Comparison of ENCODE assay signal across 8 mouse cellular contexts in the genomic region with DNA sequence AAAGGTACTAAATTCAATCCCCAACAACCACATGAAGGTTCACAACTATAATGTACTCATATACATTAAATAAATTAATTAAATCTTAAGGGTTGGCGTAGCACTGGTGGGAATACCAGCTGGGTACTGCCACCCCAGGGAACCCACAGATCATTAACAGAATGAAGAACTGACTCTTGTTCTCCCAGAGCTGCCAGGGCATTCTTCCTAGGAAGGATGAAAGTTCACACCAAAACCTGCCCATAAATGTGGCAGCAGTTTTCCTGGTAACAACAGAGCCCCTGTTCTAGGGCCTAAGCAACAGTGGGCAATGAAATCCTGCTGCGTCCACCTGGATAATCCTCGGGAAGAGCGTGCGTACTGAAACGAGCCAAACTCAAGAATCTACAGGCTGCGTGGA. TPM values are rescaled to one million over a fixed set of nuclear protein-coding genes. Genes with fewer than 3 reads are reported as not detected.
A peak's percentile ranks its signal among the peaks of the same experiment; 100 is the strongest.
DNase-seq lines count a peak whose midpoint lies in the region; ATAC-seq and TF ChIP-seq lines count a peak whose summit lies in the region.

No protein-coding gene starts in this region.

- H3K36me3 ChIP-seq in heart, postnatal 0 days (replicated peaks; ENCODE audit: control insufficient read depth, insufficient read depth, low read length), result no peaks in the 10 kb centered on the region; the same call in 1 of the 2 replicates
- H3K36me3 ChIP-seq in hindbrain, embryonic 16.5 days (ENCODE audit: control insufficient read depth, insufficient read depth, low read length), result peaks cover 10% of the 10 kb centered on the region; the same call in 1 of the 2 replicates
- peaks cover 23% of the 10 kb centered on the region for H3K36me3 ChIP-seq in midbrain, embryonic 14.5 days (ENCODE audit: control insufficient read depth, insufficient read depth, low read length)

- TF ChIP-seq CTCF in heart, postnatal 0 days (IDR thresholded peaks at IDR 0.05; ENCODE audit: low read depth), result no peak

- peak overlapping the region; percentile 91 for H3K4me2 ChIP-seq in heart, postnatal 0 days (ENCODE audit: low read depth, low read length)
- H3K4me2 ChIP-seq in hindbrain, embryonic 16.5 days (ENCODE audit: low read length), result peak overlapping the region; percentile 84
- peak overlapping the region; percentile 92 for H3K4me2 ChIP-seq in midbrain, embryonic 14.5 days (ENCODE audit: low read length)

- no peak for DNase-seq in heart, postnatal 0 days (ENCODE audit: low spot score)
- no peak for DNase-seq in heart, adult 9 months (ENCODE audit: low spot score in 2 of 2)
- no peak for DNase-seq in midbrain, embryonic 14.5 days

- H3K4me3 ChIP-seq in heart, postnatal 0 days (ENCODE audit: low read depth, low read length), result peak overlapping the region; percentile 61
- peak overlapping the region; percentile 69 for H3K4me3 ChIP-seq in brown adipose tissue, adult 24 weeks (ENCODE audit: insufficient read depth, low read depth, low read length)
- H3K4me3 ChIP-seq in hindbrain, embryonic 16.5 days (ENCODE audit: low read length), result peak overlapping the region; percentile 63
- H3K4me3 ChIP-seq in midbrain, embryonic 14.5 days (replicated peaks; ENCODE audit: low read depth, low read length), result peak overlapping the region; percentile 76

- H3K27ac ChIP-seq in heart, postnatal 0 days (ENCODE audit: low read depth), result no peak overlapping the region
- no peak overlapping the region for H3K27ac ChIP-seq in brown adipose tissue, adult 24 weeks (replicated peaks; ENCODE audit: low read depth, low read length)
- peak overlapping the region; percentile 86 for H3K27ac ChIP-seq in hindbrain, embryonic 16.5 days (ENCODE audit: low read depth, low read length)
- H3K27ac ChIP-seq in midbrain, embryonic 14.5 days (replicated peaks; ENCODE audit: low read depth, low read length), result peak overlapping the region; percentile 88

- no peaks in the 10 kb centered on the region for H3K9me3 ChIP-seq in heart, postnatal 0 days (replicated peaks; ENCODE audit: control insufficient read depth, low read length)
- H3K9me3 ChIP-seq in hindbrain, embryonic 16.5 days (ENCODE audit: control insufficient read depth, low read length), result no peaks in the 10 kb centered on the region
- no peaks in the 10 kb centered on the region for H3K9me3 ChIP-seq in midbrain, embryonic 14.5 days (ENCODE audit: control insufficient read depth, low read length)

- no peak for ATAC-seq in heart, postnatal 0 days (ENCODE audit: insufficient read depth, low read depth)
- ATAC-seq in hindbrain, embryonic 16.5 days, result no peak
- ATAC-seq in midbrain, embryonic 14.5 days (ENCODE audit: low FRiP score, low TSS enrichment), result no peak
- ATAC-seq in cerebellum, adult (ENCODE audit: insufficient number of reproducible peaks, low FRiP score, low TSS enrichment), result no peak
- ATAC-seq in CD4-positive, CD25-positive, alpha-beta regulatory T cell, adult 4 months, result no peak
- no peak for ATAC-seq in inflammation-experienced regulatory T-cells, adult 6 months

- WGBS in heart, postnatal 0 days, result 25% methylated on average over 7 of the region's 7 CpGs
- WGBS in hindbrain, embryonic 16.5 days, result 12% methylated on average over 7 of the region's 7 CpGs
- 16% methylated on average over 7 of the region's 7 CpGs for WGBS in midbrain, embryonic 14.5 days

- H3K27me3 ChIP-seq in heart, postnatal 0 days (ENCODE audit: control insufficient read depth, insufficient read depth, low read length), result no peaks in the 10 kb centered on the region
- no peaks in the 10 kb centered on the region for H3K27me3 ChIP-seq in hindbrain, embryonic 16.5 days (replicated peaks; ENCODE audit: control insufficient read depth, insufficient read depth, low read length)
- H3K27me3 ChIP-seq in midbrain, embryonic 14.5 days (ENCODE audit: control insufficient read depth, insufficient read depth, low read length), result no peaks in the 10 kb centered on the region

- peaks cover 7% of the 10 kb centered on the region for H3K4me1 ChIP-seq in heart, postnatal 0 days (ENCODE audit: control insufficient read depth, insufficient read depth)
- no peaks in the 10 kb centered on the region; the same call in 1 of the 2 replicates for H3K4me1 ChIP-seq in brown adipose tissue, adult 24 weeks (ENCODE audit: control insufficient read depth, insufficient read depth, insufficient read length, low read length)
- H3K4me1 ChIP-seq in hindbrain, embryonic 16.5 days (ENCODE audit: control insufficient read depth, insufficient read depth, low read depth, low read length), result peaks cover 22% of the 10 kb centered on the region
- H3K4me1 ChIP-seq in midbrain, embryonic 14.5 days (ENCODE audit: control insufficient read depth, insufficient read depth, low read length), result peaks cover 24% of the 10 kb centered on the region

- peak overlapping the region; percentile 65 for H3K9ac ChIP-seq in heart, postnatal 0 days (replicated peaks; ENCODE audit: low read depth, low read length)
- peak overlapping the region; percentile 74 for H3K9ac ChIP-seq in hindbrain, embryonic 16.5 days (ENCODE audit: low read depth, low read length)
- peak overlapping the region; percentile 76 for H3K9ac ChIP-seq in midbrain, embryonic 14.5 days (replicated peaks; ENCODE audit: low read length)

- no peak for TF ChIP-seq EP300 in heart, postnatal 0 days (IDR thresholded peaks at IDR 0.05; ENCODE audit: low read depth)

RNA-seq across cellular contexts. Expression of a gene that starts 0.9 kb away (rescaled TPM):
- total RNA-seq in heart, postnatal 0 days (2014; rRNA removed; ENCODE audit: low replicate concordance), result 5.3 and 13.3 TPM in 2 replicates
- polyA plus RNA-seq in heart, postnatal 0 days (2015; fragmentation: Nextera tagmentation; extraction: Ambion mirVana), result 11.4 and 11.7 TPM in 2 replicates
- polyA plus RNA-seq in brown adipose tissue, adult 24 weeks (2012; ENCODE audit: insufficient read depth, insufficient read length, missing spikeins), result 10.0 and 16.3 TPM in 2 replicates
- 70.1 and 87.7 TPM in 2 replicates for polyA plus RNA-seq in hindbrain, embryonic 16.5 days (2015; fragmentation: Nextera tagmentation; extraction: Ambion mirVana)
- polyA plus RNA-seq in midbrain, embryonic 14.5 days (2014; fragmentation: Nextera tagmentation; extraction: Ambion mirVana), result 47.1 and 60.9 TPM in 2 replicates
- 10 to 100 TPM; 12.6 to 20.0 TPM for polyA plus RNA-seq in CD4-positive, CD25-positive, alpha-beta regulatory T cell, adult 4 months (2017; shearing (Covaris generic))
- 10 to 100 TPM in 2 of 3 experiments, 1 to 10 TPM in 1; 6.6 to 15.3 (median 12.7) TPM for polyA plus RNA-seq in inflammation-experienced regulatory T-cells, adult 6 months (2017; shearing (Covaris generic))

RNA-seq across cellular contexts. Expression of a gene that starts 9.6 kb away (rescaled TPM):
- total RNA-seq in heart, postnatal 0 days (2014; rRNA removed; ENCODE audit: low replicate concordance), result 126 and 162 TPM in 2 replicates
- polyA plus RNA-seq in heart, postnatal 0 days (2015; fragmentation: Nextera tagmentation; extraction: Ambion mirVana), result 159 and 160 TPM in 2 replicates
- polyA plus RNA-seq in brown adipose tissue, adult 24 weeks (2012; ENCODE audit: insufficient read depth, insufficient read length, missing spikeins), result 15.3 and 16.5 TPM in 2 replicates
- polyA plus RNA-seq in hindbrain, embryonic 16.5 days (2015; fragmentation: Nextera tagmentation; extraction: Ambion mirVana), result 38.3 and 41.6 TPM in 2 replicates
- 20.2 and 36.2 TPM in 2 replicates for polyA plus RNA-seq in midbrain, embryonic 14.5 days (2014; fragmentation: Nextera tagmentation; extraction: Ambion mirVana)
- polyA plus RNA-seq in CD4-positive, CD25-positive, alpha-beta regulatory T cell, adult 4 months (2017; shearing (Covaris generic)), result 100 to 1,000 TPM; 801 to 968 TPM
- polyA plus RNA-seq in inflammation-experienced regulatory T-cells, adult 6 months (2017; shearing (Covaris generic)), result 100 to 1,000 TPM; 664 to 875 (median 733) TPM

RNA-seq across cellular contexts. Expression of a gene that starts 18.2 kb away (rescaled TPM):
- 1.2 TPM in 1 of 2 replicates, not detected in the other for total RNA-seq in heart, postnatal 0 days (2014; rRNA removed; ENCODE audit: low replicate concordance)
- 0.61 and 1.6 TPM in 2 replicates for polyA plus RNA-seq in heart, postnatal 0 days (2015; fragmentation: Nextera tagmentation; extraction: Ambion mirVana)
- not detected in 2 replicates for polyA plus RNA-seq in brown adipose tissue, adult 24 weeks (2012; ENCODE audit: insufficient read depth, insufficient read length, missing spikeins)
- polyA plus RNA-seq in hindbrain, embryonic 16.5 days (2015; fragmentation: Nextera tagmentation; extraction: Ambion mirVana), result 0.12 TPM in 1 of 2 replicates, not detected in the other
- not detected in 2 replicates for polyA plus RNA-seq in midbrain, embryonic 14.5 days (2014; fragmentation: Nextera tagmentation; extraction: Ambion mirVana)
- 1 to 10 TPM; 2.6 to 5.2 TPM for polyA plus RNA-seq in CD4-positive, CD25-positive, alpha-beta regulatory T cell, adult 4 months (2017; shearing (Covaris generic))
- polyA plus RNA-seq in inflammation-experienced regulatory T-cells, adult 6 months (2017; shearing (Covaris generic)), result 10 to 100 TPM in 1 of 3 experiments, 1 to 10 TPM in 2; 2.6 to 13.9 (median 3.9) TPM

RNA-seq across cellular contexts. Expression of a gene that starts 20.5 kb away (rescaled TPM):
- not detected in 2 replicates for total RNA-seq in heart, postnatal 0 days (2014; rRNA removed; ENCODE audit: low replicate concordance)
- not detected in 2 replicates for polyA plus RNA-seq in heart, postnatal 0 days (2015; fragmentation: Nextera tagmentation; extraction: Ambion mirVana)
- polyA plus RNA-seq in brown adipose tissue, adult 24 weeks (2012; ENCODE audit: insufficient read depth, insufficient read length, missing spikeins), result not detected in 2 replicates
- not detected in 2 replicates for polyA plus RNA-seq in hindbrain, embryonic 16.5 days (2015; fragmentation: Nextera tagmentation; extraction: Ambion mirVana)
- polyA plus RNA-seq in midbrain, embryonic 14.5 days (2014; fragmentation: Nextera tagmentation; extraction: Ambion mirVana), result not detected in 2 replicates
- polyA plus RNA-seq in CD4-positive, CD25-positive, alpha-beta regulatory T cell, adult 4 months (2017; shearing (Covaris generic)), result under 1 TPM in 1 of 2 experiments, not detected in 1; 0.77 TPM
- polyA plus RNA-seq in inflammation-experienced regulatory T-cells, adult 6 months (2017; shearing (Covaris generic)), result under 1 TPM in 1 of 3 experiments, not detected in 2; 0.64 TPM

RNA-seq across cellular contexts. Expression of a gene that starts 33.5 kb away (rescaled TPM):
- total RNA-seq in heart, postnatal 0 days (2014; rRNA removed; ENCODE audit: low replicate concordance), result 39.7 and 42.7 TPM in 2 replicates
- polyA plus RNA-seq in heart, postnatal 0 days (2015; fragmentation: Nextera tagmentation; extraction: Ambion mirVana), result 39.4 and 45.9 TPM in 2 replicates
- 19.0 and 28.7 TPM in 2 replicates for polyA plus RNA-seq in brown adipose tissue, adult 24 weeks (2012; ENCODE audit: insufficient read depth, insufficient read length, missing spikeins)
- 30.9 and 32.5 TPM in 2 replicates for polyA plus RNA-seq in hindbrain, embryonic 16.5 days (2015; fragmentation: Nextera tagmentation; extraction: Ambion mirVana)
- 33.7 and 34.4 TPM in 2 replicates for polyA plus RNA-seq in midbrain, embryonic 14.5 days (2014; fragmentation: Nextera tagmentation; extraction: Ambion mirVana)
- 10 to 100 TPM; 27.3 to 31.0 TPM for polyA plus RNA-seq in CD4-positive, CD25-positive, alpha-beta regulatory T cell, adult 4 months (2017; shearing (Covaris generic))
- polyA plus RNA-seq in inflammation-experienced regulatory T-cells, adult 6 months (2017; shearing (Covaris generic)), result 10 to 100 TPM; 30.5 to 56.1 (median 31.2) TPM

Comparison
In these comparisons a context has a peak if more than half of its experiments do, and no peak if none do; other contexts are left out.
1. H3K27ac ChIP-seq: peak in hindbrain, embryonic 16.5 days (single experiment) and midbrain, embryonic 14.5 days (single experiment); none in heart, postnatal 0 days (single experiment) and brown adipose tissue, adult 24 weeks (single experiment).
2. Peak in every context shown above with its lines, with median percentiles within 50 percentile points of each other: H3K4me2 ChIP-seq, H3K4me3 ChIP-seq and H3K9ac ChIP-seq.